Mouse (Mus musculus) neural tube, embryonic 14.5 days (tissue): ENCODE measurements around the gene Gm45799. TPM values are rescaled to one million over a fixed set of nuclear protein-coding genes. Genes with fewer than 3 reads are reported as not detected.
A peak's percentile ranks its signal among the peaks of the same experiment; 100 is the strongest.

ENCODE experiments used
- ATAC-seq: fragments of 200-750 bp; cut with Nextera tagmentation; 2 replicates; pipeline ENCODE4 v1.8.0; 2017; ENCODE audit warnings: low read depth, mild to moderate bottlenecking, moderate TSS enrichment, moderate library complexity
- H3K27ac ChIP-seq: fragments of 300-500 bp; sonication (generic); 2 replicates; pipeline ENCODE4 v1.5.1; 2014; ENCODE audit warnings: low read depth, mild to moderate bottlenecking, control low read depth, low read length, moderate library complexity, mixed read lengths
- H3K27me3 ChIP-seq: fragments of 300-500 bp; sonication (generic); 2 replicates; pipeline ENCODE4 v1.6.1; 2014; ENCODE audit warnings: low read length; ENCODE audit not compliant: control insufficient read depth, insufficient read depth
- H3K36me3 ChIP-seq: fragments of 300-500 bp; sonication (generic); 2 replicates; pipeline ENCODE4 v1.6.1; 2014; ENCODE audit warnings: low read length, mixed read lengths; ENCODE audit not compliant: control insufficient read depth, insufficient read depth
- H3K4me1 ChIP-seq: fragments of 300-500 bp; sonication (generic); 2 replicates; pipeline ENCODE4 v1.6.1; 2014; ENCODE audit warnings: low read length; ENCODE audit not compliant: control insufficient read depth, insufficient read depth
- H3K4me2 ChIP-seq: fragments of 300-500 bp; sonication (generic); 2 replicates; pipeline ENCODE4 v1.6.1; 2014; ENCODE audit warnings: mild to moderate bottlenecking, low read depth, low read length, control low read depth
- H3K4me3 ChIP-seq: fragments of 300-500 bp; sonication (generic); 2 replicates; pipeline ENCODE4 v1.5.1; 2014; ENCODE audit warnings: low read depth, low read length, control low read depth, mixed read lengths
- H3K9ac ChIP-seq: fragments of 300-500 bp; sonication (generic); replicated peaks from 2 replicates; pipeline ENCODE4 v1.6.1; 2014; ENCODE audit warnings: low read depth, mild to moderate bottlenecking, control low read depth, low read length, mixed read lengths
- H3K9me3 ChIP-seq: fragments of 300-500 bp; sonication (generic); 2 replicates; pipeline ENCODE4 v1.6.1; 2016; ENCODE audit warnings: low read length; ENCODE audit not compliant: control insufficient read depth
- WGBS: fragments of 180-500 bp; shearing (Covaris S2); extraction: QIAGEN DNeasy Blood & Tissue Kit; methylation state at CpG from one replicate; pipeline ENCODE4 v1.1.7; 2014; 5-methylcytosine and 5-hydroxymethylcytosine counted together
- polyA plus RNA-seq: library from polyadenylated mRNA; unstranded; fragments of >200 nt; fragmentation: Nextera tagmentation; extraction: Ambion mirVana; gene quantifications from 2 replicates; pipeline ENCODE4 v1.2.1, GENCODE M21; 2014

The Gm45799 gene
- polyA plus RNA-seq, 1 experiment from 2014 or later: 31.1 TPM

- 80% methylated on average over 4 of the region's 4 CpGs for WGBS
- ATAC-seq: no peak
- Histone ChIP-seq H3K9ac (no peak overlapping the region), H3K4me2 (no peak overlapping the region), H3K36me3 (peaks cover 68% of the 10 kb centered on the region), H3K9me3 (no peaks in the 10 kb centered on the region), H3K4me3 (no peak overlapping the region), H3K27ac (no peak overlapping the region), H3K4me1 (no peaks in the 10 kb centered on the region), H3K27me3 (no peaks in the 10 kb centered on the region)
Measured at GRCm38 (mm10) chr7:105621053-105621452, 19.3 kb upstream of the Gm45799 start.

- no peak overlapping the region for H3K9ac ChIP-seq
- ATAC-seq: no peak
- H3K4me1 ChIP-seq: no peaks in the 10 kb centered on the region
- H3K4me3 ChIP-seq: no peak overlapping the region
- H3K4me2 ChIP-seq: no peak overlapping the region
- no peak overlapping the region for H3K27ac ChIP-seq
- H3K9me3 ChIP-seq: no peaks in the 10 kb centered on the region
- no peaks in the 10 kb centered on the region for H3K27me3 ChIP-seq
- 86% methylated on average over 8 of the region's 8 CpGs for WGBS
- H3K36me3 ChIP-seq: peaks cover 60% of the 10 kb centered on the region
Measured at GRCm38 (mm10) chr7:105621646-105622292, 18.6 kb upstream of the Gm45799 start.

GRCm38 (mm10) chr7:105625397-105625796 lies 15.0 kb upstream of the Gm45799 start:
- Histone ChIP-seq H3K36me3 (peaks cover 27% of the 10 kb centered on the region), H3K9me3 (no peaks in the 10 kb centered on the region), H3K4me3 (no peak overlapping the region), H3K9ac (no peak overlapping the region), H3K27ac (no peak overlapping the region), H3K4me2 (no peak overlapping the region), H3K4me1 (peaks cover 8% of the 10 kb centered on the region), H3K27me3 (no peaks in the 10 kb centered on the region)
- 92% methylated on average over 6 of the region's 6 CpGs for WGBS
- no peak for ATAC-seq

- no peak overlapping the region for H3K4me2 ChIP-seq
Measured at GRCm38 (mm10) chr7:105628633-105629032, 11.7 kb upstream of the Gm45799 start.

GRCm38 (mm10) chr7:105632551-105632972 lies 7.8 kb upstream of the Gm45799 start:
- ATAC-seq: peak; percentile 3; the same call in 1 of the 2 replicates
- no peaks in the 10 kb centered on the region for H3K27me3 ChIP-seq
- peaks cover 41% of the 10 kb centered on the region for H3K4me1 ChIP-seq
- H3K4me2 ChIP-seq: peak overlapping the region; percentile 77
- 13% methylated on average over 4 of the region's 4 CpGs for WGBS
- peak overlapping the region; percentile 85 for H3K9ac ChIP-seq
- peaks cover 13% of the 10 kb centered on the region for H3K36me3 ChIP-seq
- H3K9me3 ChIP-seq: no peaks in the 10 kb centered on the region
- peak overlapping the region; percentile 88 for H3K27ac ChIP-seq
- H3K4me3 ChIP-seq: peak overlapping the region; percentile 85

More at GRCm38 (mm10) chr7:105628633-105629032, 11.7 kb upstream of the Gm45799 start:
- Histone ChIP-seq H3K27me3 (no peaks in the 10 kb centered on the region), H3K9ac (no peak overlapping the region), H3K4me3 (no peak overlapping the region), H3K36me3 (peaks cover 12% of the 10 kb centered on the region), H3K27ac (no peak overlapping the region), H3K9me3 (no peaks in the 10 kb centered on the region), H3K4me1 (peaks cover 24% of the 10 kb centered on the region)
- 19% methylated on average over 3 of the region's 3 CpGs for WGBS
- peak; percentile 16; the same call in 1 of the 2 replicates for ATAC-seq

DNA sequence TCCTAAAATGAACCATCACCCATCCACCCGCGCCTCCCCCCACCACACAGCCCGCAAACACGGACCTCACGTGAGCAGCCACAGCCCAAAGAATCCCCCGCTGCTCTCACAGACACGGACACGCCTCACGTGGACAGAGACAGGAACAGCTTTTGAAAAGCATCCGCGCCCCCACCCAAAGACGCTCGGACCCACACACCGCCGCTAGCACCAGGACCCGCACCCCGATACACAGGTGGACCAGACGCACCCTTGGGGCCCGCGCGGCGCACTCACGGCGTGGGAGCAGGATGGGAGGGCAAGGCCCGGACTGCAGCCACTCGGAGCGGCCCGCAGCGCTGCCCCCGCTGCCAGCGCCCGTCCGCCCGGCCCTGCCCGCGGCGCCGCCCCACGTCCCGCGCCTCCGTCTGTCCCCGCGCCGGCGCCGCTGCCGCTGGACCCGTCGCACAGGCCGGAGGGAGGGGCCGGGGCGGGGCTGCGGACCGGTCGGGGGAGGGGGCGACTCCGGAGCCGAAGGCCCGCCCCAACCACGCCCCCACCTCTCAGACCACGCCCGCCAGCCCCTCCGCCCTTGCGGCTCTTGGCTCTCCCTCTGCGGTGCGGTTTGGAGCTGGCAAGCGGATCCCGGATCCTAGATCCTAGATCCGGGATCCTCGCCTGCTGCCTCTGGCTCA lies 7.1 kb upstream of the Gm45799 start, which contains the start of gene Trim3:
Gene Trim3 (minus strand): TSS at position 445 of the 674 bp plus-strand sequence.
- under 1% methylated on average over 63 of the region's 71 CpGs for WGBS
- Histone ChIP-seq H3K36me3 (peaks cover 14% of the 10 kb centered on the region), H3K4me1 (peaks cover 41% of the 10 kb centered on the region), H3K9ac (peak within 1 kb of the TSS; percentile 85), H3K27me3 (no peaks in the 10 kb centered on the region), H3K4me2 (peak within 1 kb of the TSS; percentile 77), H3K9me3 (no peaks in the 10 kb centered on the region), H3K27ac (peak within 1 kb of the TSS; percentile 88), H3K4me3 (peak within 1 kb of the TSS; percentile 85)
- peak; percentile 86 for ATAC-seq

GRCm38 (mm10) chr7:105633801-105634135 lies 6.6 kb upstream of the Gm45799 start:
- ATAC-seq: no peak
- 3% methylated on average over 10 of the region's 10 CpGs for WGBS
- H3K4me1 ChIP-seq: peaks cover 40% of the 10 kb centered on the region
- peak overlapping the region; percentile 88 for H3K27ac ChIP-seq
- peaks cover 14% of the 10 kb centered on the region for H3K36me3 ChIP-seq
- H3K9me3 ChIP-seq: no peaks in the 10 kb centered on the region
- peak overlapping the region; percentile 77 for H3K4me2 ChIP-seq
- peak overlapping the region; percentile 85 for H3K4me3 ChIP-seq
- H3K9ac ChIP-seq: peak overlapping the region; percentile 85
- no peaks in the 10 kb centered on the region for H3K27me3 ChIP-seq

- Histone ChIP-seq H3K4me2 (peak overlapping the region; percentile 77), H3K27ac (peak overlapping the region; percentile 70), H3K9me3 (no peaks in the 10 kb centered on the region), H3K4me3 (peak overlapping the region; percentile 85; the same call in 1 of the 2 replicates), H3K27me3 (no peaks in the 10 kb centered on the region), H3K36me3 (peaks cover 14% of the 10 kb centered on the region), H3K4me1 (peaks cover 37% of the 10 kb centered on the region), H3K9ac (no peak overlapping the region)
- 38% methylated on average over 9 of the region's 9 CpGs for WGBS
- peak; percentile 9; the same call in 1 of the 2 replicates for ATAC-seq
Measured at GRCm38 (mm10) chr7:105634272-105634920, 6.0 kb upstream of the Gm45799 start.

DNA sequence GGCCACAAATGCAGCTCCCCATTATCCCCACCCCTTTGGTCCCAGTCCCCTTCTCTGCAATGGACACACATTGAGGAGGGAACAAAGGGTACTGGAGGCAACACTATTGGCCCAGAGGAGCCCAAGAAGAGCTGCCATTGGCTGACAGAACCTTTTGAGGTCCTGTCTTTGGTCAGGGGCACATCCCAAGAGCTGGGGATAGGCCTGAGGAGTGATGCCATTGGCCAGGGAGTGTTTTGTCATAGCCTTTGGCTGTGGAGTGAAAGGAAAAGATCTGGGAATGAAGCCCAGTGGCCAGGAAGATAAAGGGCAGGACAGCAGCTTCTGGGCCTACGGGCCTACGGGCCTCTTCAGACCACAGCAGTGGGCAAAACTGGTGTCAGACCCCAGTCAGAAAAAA lies 4.6 kb upstream of the Gm45799 start:
- Histone ChIP-seq H3K4me2 (no peak overlapping the region), H3K4me3 (no peak overlapping the region), H3K9ac (no peak overlapping the region), H3K4me1 (peaks cover 38% of the 10 kb centered on the region), H3K36me3 (peaks cover 14% of the 10 kb centered on the region), H3K27ac (peak overlapping the region; percentile 70; the same call in 1 of the 2 replicates), H3K9me3 (no peaks in the 10 kb centered on the region), H3K27me3 (no peaks in the 10 kb centered on the region)
- no peak for ATAC-seq
- WGBS: 90% methylated on average over 2 of the region's 2 CpGs
